ENCODE assay signal across 23 mouse cellular contexts in the genomic region with DNA sequence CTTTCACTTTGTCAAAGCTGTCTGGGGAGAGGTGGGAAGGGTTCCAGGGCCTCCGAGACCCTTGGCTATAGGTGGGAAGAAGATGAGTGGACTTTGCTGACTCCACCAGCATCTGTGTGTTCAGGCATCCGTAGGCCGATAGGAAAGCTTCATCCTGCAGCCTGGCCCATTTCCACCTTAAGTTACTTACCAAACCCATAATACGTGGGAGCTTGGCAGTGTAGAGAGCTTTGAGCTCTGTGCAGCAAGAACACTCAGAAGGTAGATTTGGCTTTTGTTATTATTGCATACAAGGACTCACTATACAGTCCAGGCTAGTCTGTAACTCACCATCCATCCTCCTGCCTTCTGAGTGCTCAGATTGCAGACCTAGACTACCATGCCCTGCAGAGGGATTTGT.
A peak's percentile ranks its signal among the peaks of the same experiment; 100 is the strongest.
DNase-seq lines count a peak whose midpoint lies in the region; ATAC-seq and TF ChIP-seq lines count a peak whose summit lies in the region.
"Had no signal": no experiment of that assay in that cellular context is flagged by ENCODE, and none has a peak within 500 bp of the region (broad histone marks: within the 10 kb centered on the region; RNA-seq: fewer than 3 reads in every experiment).

No protein-coding gene starts in this region.

- no peak for ATAC-seq in embryonic facial prominence, embryonic 12.5 days (ENCODE audit: insufficient number of reproducible peaks, insufficient read depth, low FRiP score, low TSS enrichment)
- no peak for ATAC-seq in embryonic facial prominence, embryonic 14.5 days (ENCODE audit: low read depth)
- ATAC-seq in limb, embryonic 13.5 days (ENCODE audit: low FRiP score, low read depth) = no peak
- ATAC-seq: CD4-positive, CD25-positive, alpha-beta regulatory T cell, adult 4 months; forebrain, embryonic 13.5 days; forebrain, postnatal 0 days; hindbrain, postnatal 0 days had no signal

- TF ChIP-seq RAD21 in CH12.LX (IDR thresholded peaks at IDR 0.05; ENCODE audit: low read depth, low read length) = no peak

- in situ Hi-C loops in CH12.LX (cut with MboI; ENCODE audit: low pct_ligation_motif_present, low pct_unique_long_range_greater_than_20kb, low sequenced_read_pairs) = loop anchor here (25.0 kb wide), 1 partner anchor 100 kb away; a partner anchor contains a TSS

- no peaks in the 10 kb centered on the region for H3K79me2 ChIP-seq in CH12.LX (replicated peaks; ENCODE audit: control insufficient read depth, extremely low read depth, insufficient read depth, poor library complexity, severe bottlenecking)

- no peak for TF ChIP-seq EP300 in CH12.LX (IDR thresholded peaks at IDR 0.05; ENCODE audit: low read length)

- no peak overlapping the region for H3K4me3 ChIP-seq in embryonic facial prominence, embryonic 12.5 days
- no peak overlapping the region for H3K4me3 ChIP-seq in embryonic facial prominence, embryonic 10.5 days
- H3K4me3 ChIP-seq in CH12.LX (replicated peaks in 1 of 3; ENCODE audit: low read depth in 2 of 3, low read length in 2 of 3, poor library complexity in 1 of 3) = no peak overlapping the region
- peak overlapping the region; percentile 24 for H3K4me3 ChIP-seq in embryonic facial prominence, embryonic 14.5 days (ENCODE audit: low read depth, low read length)
- H3K4me3 ChIP-seq in limb, embryonic 13.5 days = peak overlapping the region; percentile 19; the same call in 1 of the 2 replicates
- H3K4me3 ChIP-seq: forebrain, embryonic 13.5 days; heart, adult 2 months; heart, embryonic 15.5 days; hindbrain, embryonic 13.5 days had no signal

- 0 out of 2 replicates have a peak overlapping the region, but pooled peaks have one; percentile 57 for H3K27ac ChIP-seq in embryonic facial prominence, embryonic 12.5 days
- no peak overlapping the region for H3K27ac ChIP-seq in embryonic facial prominence, embryonic 10.5 days (replicated peaks)
- no peak overlapping the region for H3K27ac ChIP-seq in CH12.LX (ENCODE audit: insufficient read depth, low read depth)
- peak overlapping the region; percentile 67; the same call in 1 of the 2 replicates for H3K27ac ChIP-seq in embryonic facial prominence, embryonic 14.5 days (replicated peaks; ENCODE audit: low read depth, low read length)
- H3K27ac ChIP-seq in limb, embryonic 13.5 days = peak overlapping the region; percentile 74
- H3K27ac ChIP-seq: forebrain, embryonic 13.5 days; heart, adult 2 months; heart, embryonic 15.5 days; hindbrain, embryonic 13.5 days; hindbrain, postnatal 0 days had no signal

- no peaks in the 10 kb centered on the region for H3K4me1 ChIP-seq in embryonic facial prominence, embryonic 12.5 days
- H3K4me1 ChIP-seq in embryonic facial prominence, embryonic 10.5 days = peaks cover 9% of the 10 kb centered on the region
- no peaks in the 10 kb centered on the region for H3K4me1 ChIP-seq in CH12.LX (ENCODE audit: control insufficient read depth in 1 of 2, insufficient read depth in 2 of 2)
- H3K4me1 ChIP-seq in embryonic facial prominence, embryonic 14.5 days (ENCODE audit: control insufficient read depth, insufficient read depth, low read length) = no peaks in the 10 kb centered on the region
- 0 out of 2 replicates have a peak, but pooled peaks cover 10% of the 10 kb centered on the region for H3K4me1 ChIP-seq in limb, embryonic 13.5 days
- H3K4me1 ChIP-seq: forebrain, embryonic 13.5 days; hindbrain, embryonic 13.5 days had no signal

- peaks cover 8% of the 10 kb centered on the region; the same call in 1 of the 2 replicates for H3K27me3 ChIP-seq in embryonic facial prominence, embryonic 12.5 days
- H3K27me3 ChIP-seq in embryonic facial prominence, embryonic 10.5 days (replicated peaks; ENCODE audit: low read depth, poor library complexity, severe bottlenecking) = peaks cover 97% of the 10 kb centered on the region
- H3K27me3 ChIP-seq in CH12.LX (replicated peaks) = no peaks in the 10 kb centered on the region
- H3K27me3 ChIP-seq in embryonic facial prominence, embryonic 14.5 days (replicated peaks; ENCODE audit: control insufficient read depth, insufficient read depth, low read length) = no peaks in the 10 kb centered on the region; the same call in none of the 2 replicates
- H3K27me3 ChIP-seq in limb, embryonic 13.5 days = peaks cover 45% of the 10 kb centered on the region
- H3K27me3 ChIP-seq: heart, embryonic 15.5 days had no signal

- TF ChIP-seq POLR2A in CH12.LX (IDR thresholded peaks at IDR 0.05; ENCODE audit: low read depth, low read length) = no peak

- dilution Hi-C loops in CH12.LX (cut with MboI; ENCODE audit: extremely low pct_ligation_motif_present, extremely low pct_unique_long_range_greater_than_20kb, low sequenced_read_pairs) = no loop called here

- H3K4me2 ChIP-seq in embryonic facial prominence, embryonic 12.5 days (replicated peaks) = peak overlapping the region; percentile 15; the same call in 1 of the 2 replicates
- H3K4me2 ChIP-seq in CH12.LX (ENCODE audit: insufficient read depth, low read depth, poor library complexity, severe bottlenecking) = peak overlapping the region; percentile 38; the same call in 1 of the 2 replicates
- H3K4me2 ChIP-seq in embryonic facial prominence, embryonic 14.5 days (ENCODE audit: low read depth, low read length) = peak overlapping the region; percentile 39
- peak overlapping the region; percentile 42 for H3K4me2 ChIP-seq in limb, embryonic 13.5 days (replicated peaks)
- H3K4me2 ChIP-seq: forebrain, embryonic 13.5 days; heart, embryonic 11.5 days; heart, embryonic 15.5 days; hindbrain, embryonic 13.5 days had no signal

- no peak for DNase-seq in embryonic facial prominence, embryonic 10.5 days (ENCODE audit: low spot score)
- DNase-seq in CH12.LX (ENCODE audit: extremely low read depth) (no peak), MN1 (ENCODE audit: low spot score) (no peak)
- no peak for DNase-seq in embryonic facial prominence, embryonic 14.5 days (ENCODE audit: low spot score)
- DNase-seq in thymus, adult 18-20 months = no peak
- no peak for DNase-seq in spleen, postnatal 10 days (ENCODE audit: low spot score in 2 of 2)
- DNase-seq: adrenal gland, adult 2 months; adrenal gland, postnatal 25 days; B cell, adult 2 months; cerebellum, adult 2 months; cerebellum, postnatal 14 days; forebrain, postnatal 0 days; gastrocnemius, postnatal 10 days; heart, adult 2 months; heart, postnatal 14 days had no signal

- H3K36me3 ChIP-seq in embryonic facial prominence, embryonic 12.5 days = no peaks in the 10 kb centered on the region
- no peaks in the 10 kb centered on the region for H3K36me3 ChIP-seq in embryonic facial prominence, embryonic 10.5 days (replicated peaks)
- no peaks in the 10 kb centered on the region for H3K36me3 ChIP-seq in CH12.LX (replicated peaks in 1 of 2; ENCODE audit: control insufficient read depth in 1 of 2, insufficient read depth in 1 of 2, low read length in 1 of 2)
- H3K36me3 ChIP-seq in embryonic facial prominence, embryonic 14.5 days (ENCODE audit: control insufficient read depth, insufficient read depth, low read length) = no peaks in the 10 kb centered on the region
- no peaks in the 10 kb centered on the region for H3K36me3 ChIP-seq in limb, embryonic 13.5 days
- H3K36me3 ChIP-seq: heart, embryonic 15.5 days; hindbrain, embryonic 13.5 days had no signal

- no peak for TF ChIP-seq CTCF in CH12.LX (conservative IDR thresholded peaks at IDR 0.05 in 1 of 2, IDR thresholded peaks at IDR 0.05 in 1 of 2; ENCODE audit: low read depth in 2 of 2, low read length in 2 of 2)

- H3K9me3 ChIP-seq in embryonic facial prominence, embryonic 12.5 days = no peaks in the 10 kb centered on the region
- H3K9me3 ChIP-seq in embryonic facial prominence, embryonic 10.5 days = no peaks in the 10 kb centered on the region
- no peaks in the 10 kb centered on the region for H3K9me3 ChIP-seq in CH12.LX (replicated peaks; ENCODE audit: low read length)
- no peaks in the 10 kb centered on the region for H3K9me3 ChIP-seq in embryonic facial prominence, embryonic 14.5 days (ENCODE audit: control insufficient read depth, low read length)
- H3K9me3 ChIP-seq in limb, embryonic 13.5 days = no peaks in the 10 kb centered on the region
- H3K9me3 ChIP-seq: forebrain, embryonic 13.5 days; heart, embryonic 15.5 days; hindbrain, embryonic 13.5 days had no signal

- no peak overlapping the region for H3K9ac ChIP-seq in embryonic facial prominence, embryonic 12.5 days
- no peak overlapping the region for H3K9ac ChIP-seq in CH12.LX (ENCODE audit: insufficient read depth, low read depth)
- H3K9ac ChIP-seq in embryonic facial prominence, embryonic 14.5 days (ENCODE audit: low read depth, low read length) = peak overlapping the region; percentile 42; the same call in 1 of the 2 replicates
- H3K9ac ChIP-seq in limb, embryonic 13.5 days = no peak overlapping the region
- H3K9ac ChIP-seq: forebrain, embryonic 13.5 days; forebrain, postnatal 0 days; heart, embryonic 15.5 days; hindbrain, embryonic 13.5 days had no signal

- 81% methylated on average over 4 of the region's 4 CpGs for WGBS in embryonic facial prominence, embryonic 12.5 days
- 82% methylated on average over 4 of the region's 4 CpGs for WGBS in embryonic facial prominence, embryonic 10.5 days
- 57% methylated on average over 4 of the region's 4 CpGs for WGBS in embryonic facial prominence, embryonic 14.5 days
- 56% methylated on average over 4 of the region's 4 CpGs for WGBS in limb, embryonic 13.5 days

TF ChIP-seq in CH12.LX, 34 proteins besides CTCF, POLR2A, EP300 and RAD21:
- TF ChIP-seq TBP (conservative IDR thresholded peaks at IDR 0.05; ENCODE audit: low read depth, low read length) (no peak), ZNF384 (IDR thresholded peaks at IDR 0.05; ENCODE audit: low read depth, low read length) (no peak), TCF12 (IDR thresholded peaks at IDR 0.05; ENCODE audit: low read depth, low read length) (no peak), MAFK (IDR thresholded peaks at IDR 0.05; ENCODE audit: insufficient replicate concordance, low read length) (no peak), MEF2A (IDR thresholded peaks at IDR 0.05; ENCODE audit: borderline replicate concordance, low read depth, low read length) (no peak), UBTF (IDR thresholded peaks at IDR 0.05; ENCODE audit: low read depth, low read length) (no peak), USF1 (IDR thresholded peaks at IDR 0.05; ENCODE audit: low read depth, low read length) (no peak), MYC (IDR thresholded peaks at IDR 0.05; ENCODE audit: low read depth, low read length) (no peak), IRF4 (IDR thresholded peaks at IDR 0.05; ENCODE audit: low read depth, low read length) (no peak), USF2 (conservative IDR thresholded peaks at IDR 0.05; ENCODE audit: low read depth, low read length) (no peak), NRF1 (IDR thresholded peaks at IDR 0.05; ENCODE audit: low read depth, low read length) (no peak), HCFC1 (IDR thresholded peaks at IDR 0.05; ENCODE audit: low read depth, low read length) (no peak)

Comparison
In these comparisons a context has a peak if more than half of its experiments do, and no peak if none do; other contexts are left out.
1. H3K27ac ChIP-seq: peak in embryonic facial prominence, embryonic 12.5 days (single experiment), embryonic facial prominence, embryonic 14.5 days (single experiment) and limb, embryonic 13.5 days (single experiment); none in embryonic facial prominence, embryonic 10.5 days (single experiment) and CH12.LX (single experiment).
2. H3K4me3 ChIP-seq: peak in embryonic facial prominence, embryonic 14.5 days (single experiment) and limb, embryonic 13.5 days (single experiment); none in embryonic facial prominence, embryonic 12.5 days (single experiment), embryonic facial prominence, embryonic 10.5 days (single experiment) and CH12.LX (0 of 3).
3. Peak in every context shown above with its lines, with median percentiles within 50 percentile points of each other: H3K4me2 ChIP-seq.